Mouse (Mus musculus): ENCODE results near the gene Olfr1346. TPM values are rescaled to one million over a fixed set of nuclear protein-coding genes. Genes with fewer than 3 reads are reported as not detected.

Olfr1346 gene
- polyA plus RNA-seq, 1 experiment from 2014 or later, result not detected

DNA sequence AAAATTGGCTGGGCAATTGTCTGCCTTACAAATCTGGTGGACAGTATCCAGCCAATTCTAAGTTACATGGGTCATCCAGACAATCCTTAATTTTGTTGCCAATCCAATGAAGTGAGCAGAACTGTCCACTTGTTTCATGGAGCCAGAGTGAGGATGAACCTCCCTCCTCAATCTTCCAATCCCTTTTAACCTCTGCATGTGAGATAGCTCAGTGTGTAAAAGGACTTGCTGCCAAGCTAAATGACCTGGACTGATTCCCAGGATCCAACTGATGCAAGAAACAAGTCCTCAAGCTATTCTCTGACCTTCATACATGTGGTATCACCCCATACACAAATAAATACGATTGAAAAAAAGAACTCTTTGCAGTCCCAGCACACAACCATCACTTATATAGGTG is 54.8 kb downstream of the Olfr1346 start:
- Histone ChIP-seq H3K27me3 (replicated peaks) (no peaks in the 10 kb centered on the region), H3K36me3 (replicated peaks) (no peaks in the 10 kb centered on the region), H3K27ac (no peak overlapping the region), H3K9ac (no peak overlapping the region), H3K4me1 (no peaks in the 10 kb centered on the region), H3K4me2 (no peak overlapping the region), H3K9me3 (no peaks in the 10 kb centered on the region), H3K4me3 (no peak overlapping the region)
- no peak for ATAC-seq (replicated peaks)
- WGBS, result 28% methylated on average over 1 of the region's 1 CpGs

DNA sequence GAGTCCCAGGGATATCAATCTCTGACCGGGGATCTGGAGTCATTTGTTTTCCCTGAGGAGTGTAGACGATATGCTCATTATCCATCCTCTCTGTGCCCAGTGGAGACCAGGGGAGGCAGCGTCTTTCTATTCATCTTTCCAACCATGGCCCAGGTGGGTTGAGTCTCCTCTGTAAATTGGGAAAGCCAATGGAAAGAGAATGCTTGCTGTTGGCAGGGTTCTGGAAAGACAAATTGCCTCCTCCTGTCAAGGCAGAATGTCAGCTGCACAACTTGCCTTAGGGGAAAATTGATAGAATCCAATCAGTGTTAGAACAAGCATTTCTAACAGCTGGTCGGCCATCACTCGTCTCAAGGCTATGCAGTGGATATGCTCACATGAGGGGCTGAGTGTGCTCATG is 55.9 kb downstream of the Olfr1346 start, which contains the start of gene Olfr1349:
Gene Olfr1349 (minus strand): TSS at position 101 of the 400 bp plus-strand sequence.
- no peak within 1 kb of the TSS for H3K9ac ChIP-seq
- H3K4me1 ChIP-seq, result no peaks in the 10 kb centered on the region
- no peak within 1 kb of the TSS for H3K4me3 ChIP-seq
- 79% methylated on average over 5 of the region's 5 CpGs for WGBS
- no peaks in the 10 kb centered on the region for H3K9me3 ChIP-seq
- H3K27me3 ChIP-seq (replicated peaks), result no peaks in the 10 kb centered on the region
- no peaks in the 10 kb centered on the region for H3K36me3 ChIP-seq (replicated peaks)
- ATAC-seq (replicated peaks), result no peak
- no peak within 1 kb of the TSS for H3K27ac ChIP-seq
- H3K4me2 ChIP-seq, result no peak within 1 kb of the TSS

DNA sequence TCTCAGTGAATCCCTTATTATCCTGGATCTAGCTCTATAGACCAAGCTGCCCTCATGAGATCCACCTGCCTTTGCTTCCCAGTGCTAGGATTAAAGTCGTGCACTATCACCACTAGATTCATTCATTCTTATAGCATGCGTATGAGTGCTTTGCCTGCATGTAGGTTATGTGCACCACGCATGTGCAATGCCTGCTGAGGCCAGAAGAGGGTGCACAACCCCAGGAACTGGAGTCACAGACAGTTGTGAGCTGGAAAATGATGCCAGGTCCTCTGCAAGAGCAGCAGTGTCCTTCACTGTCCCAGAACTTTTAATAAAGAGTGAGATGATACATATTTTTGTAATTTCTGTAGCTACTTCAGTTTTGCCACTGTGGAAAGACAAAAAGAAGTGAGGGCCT is 58.1 kb downstream of the Olfr1346 start:
- WGBS, result 64% methylated on average over 3 of the region's 3 CpGs
- H3K9me3 ChIP-seq, result no peaks in the 10 kb centered on the region
- H3K4me2 ChIP-seq, result no peak overlapping the region
- no peak for ATAC-seq (replicated peaks)
- no peak overlapping the region for H3K4me3 ChIP-seq
- H3K27me3 ChIP-seq (replicated peaks), result no peaks in the 10 kb centered on the region
- no peaks in the 10 kb centered on the region for H3K4me1 ChIP-seq
- H3K9ac ChIP-seq, result no peak overlapping the region
- no peaks in the 10 kb centered on the region for H3K36me3 ChIP-seq (replicated peaks)
- no peak overlapping the region for H3K27ac ChIP-seq

DNA sequence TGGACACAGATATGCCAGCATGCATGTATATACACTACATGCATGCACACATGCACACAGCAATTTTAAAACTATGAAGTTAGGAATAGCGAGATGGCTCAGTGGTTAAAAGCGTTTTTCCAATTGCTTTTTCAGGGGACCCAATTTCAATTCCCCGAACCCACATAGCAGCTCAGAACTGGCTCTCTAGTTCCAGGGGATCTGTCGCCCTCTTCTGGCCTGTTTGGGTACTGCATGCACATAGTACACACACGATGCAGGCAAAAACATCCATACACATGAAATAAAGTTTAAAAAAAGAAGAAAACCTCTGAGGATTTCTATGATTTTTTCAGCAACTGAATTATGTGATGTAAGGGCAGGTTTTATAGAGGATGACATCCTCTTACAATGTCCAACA is 59.2 kb downstream of the Olfr1346 start:
- WGBS, result 66% methylated on average over 5 of the region's 5 CpGs

More for the DNA sequence above, 59.2 kb downstream of the Olfr1346 start:
- H3K4me1 ChIP-seq, result no peaks in the 10 kb centered on the region
- H3K36me3 ChIP-seq (replicated peaks), result no peaks in the 10 kb centered on the region
- no peak overlapping the region for H3K4me3 ChIP-seq
- no peak overlapping the region for H3K27ac ChIP-seq
- H3K4me2 ChIP-seq, result no peak overlapping the region
- H3K9me3 ChIP-seq, result no peaks in the 10 kb centered on the region
- H3K27me3 ChIP-seq (replicated peaks), result no peaks in the 10 kb centered on the region
- ATAC-seq (replicated peaks), result no peak
- H3K9ac ChIP-seq, result no peak overlapping the region

Other genes with a start within 250 kb of the Olfr1346 start
- not detected in 2 replicates for gene Zscan5b, start 244.8 kb upstream of the Olfr1346 start, polyA plus RNA-seq (2015; fragmentation: Nextera tagmentation; extraction: Ambion mirVana)
- gene Epp13, start 214.4 kb upstream of the Olfr1346 start, polyA plus RNA-seq (2015; fragmentation: Nextera tagmentation; extraction: Ambion mirVana), result not detected in 2 replicates
- 15.5 and 16.8 TPM in 2 replicates for gene Zfp667, start 180.5 kb upstream of the Olfr1346 start, polyA plus RNA-seq (2015; fragmentation: Nextera tagmentation; extraction: Ambion mirVana)
- 14.6 TPM in 2 replicates for gene Zfp583, start 135.8 kb upstream of the Olfr1346 start, polyA plus RNA-seq (2015; fragmentation: Nextera tagmentation; extraction: Ambion mirVana)
- 8.9 and 11.1 TPM in 2 replicates for gene Gm3854, start 123.3 kb upstream of the Olfr1346 start, polyA plus RNA-seq (2015; fragmentation: Nextera tagmentation; extraction: Ambion mirVana)
- gene Zfp78, start 103.8 kb upstream of the Olfr1346 start, polyA plus RNA-seq (2015; fragmentation: Nextera tagmentation; extraction: Ambion mirVana), result 5.3 and 6.1 TPM in 2 replicates
- gene Zfp28, start 83.8 kb upstream of the Olfr1346 start, polyA plus RNA-seq (2015; fragmentation: Nextera tagmentation; extraction: Ambion mirVana), result 17.7 and 18.2 TPM in 2 replicates
- gene Smim17, start 68.4 kb upstream of the Olfr1346 start, polyA plus RNA-seq (2015; fragmentation: Nextera tagmentation; extraction: Ambion mirVana), result 5.9 and 7.5 TPM in 2 replicates
- gene Gm20715, start 56.8 kb upstream of the Olfr1346 start, polyA plus RNA-seq (2015; fragmentation: Nextera tagmentation; extraction: Ambion mirVana), result 0.05 TPM in 1 of 2 replicates, not detected in the other
- 0.20 TPM in 1 of 2 replicates, not detected in the other for gene Olfr1344, start 28.4 kb upstream of the Olfr1346 start, polyA plus RNA-seq (2015; fragmentation: Nextera tagmentation; extraction: Ambion mirVana)
- gene Olfr1336, start 10.9 kb upstream of the Olfr1346 start, polyA plus RNA-seq (2015; fragmentation: Nextera tagmentation; extraction: Ambion mirVana), result not detected in 2 replicates
- gene Olfr5, start 19.8 kb downstream of the Olfr1346 start, polyA plus RNA-seq (2015; fragmentation: Nextera tagmentation; extraction: Ambion mirVana), result not detected in 2 replicates
- gene Olfr1347, start 32.7 kb downstream of the Olfr1346 start, polyA plus RNA-seq (2015; fragmentation: Nextera tagmentation; extraction: Ambion mirVana), result not detected in 2 replicates
- gene Olfr1348, start 41.6 kb downstream of the Olfr1346 start, polyA plus RNA-seq (2015; fragmentation: Nextera tagmentation; extraction: Ambion mirVana), result not detected in 2 replicates
- not detected in 2 replicates for gene Olfr1349, start 55.8 kb downstream of the Olfr1346 start, polyA plus RNA-seq (2015; fragmentation: Nextera tagmentation; extraction: Ambion mirVana)
- not detected in 2 replicates for gene Olfr1350, start 97.7 kb downstream of the Olfr1346 start, polyA plus RNA-seq (2015; fragmentation: Nextera tagmentation; extraction: Ambion mirVana)
- gene Zim1, start 229.3 kb downstream of the Olfr1346 start, polyA plus RNA-seq (2015; fragmentation: Nextera tagmentation; extraction: Ambion mirVana), result 6.7 and 7.8 TPM in 2 replicates